Mouse (Mus musculus) left cerebral cortex, postnatal 4 days (tissue): ENCODE measurements around the gene Bicdl1. TPM values are rescaled to one million over a fixed set of nuclear protein-coding genes. Genes with fewer than 3 reads are reported as not detected.

Source experiments
- DNase-seq: peaks from one replicate; pipeline ENCODE4 v3.0.0-alpha.2; 2022
- intact Hi-C: fragments of 180-260 bp; cut with DNase I; formaldehyde crosslinking; loops from one replicate; pipeline ENCODE4 v1.15.1; 2025
- total RNA-seq, 2 experiments: library from RNA; stranded (reverse); gene quantifications; 2 replicates each; pipeline ENCODE4 v1.2.3; 2021

The Bicdl1 gene
- total RNA-seq, 2 experiments from 2014 or later: 144 to 151 TPM

GRCm38 (mm10) chr5:115671846-115672245, 59.6 kb downstream of the Bicdl1 start:
- DNase-seq: peak; percentile 54
- intact Hi-C loops: no loop called here

- intact Hi-C loops: no loop called here
- DNase-seq: no peak
Observed at GRCm38 (mm10) chr5:115670406-115670805, 61.0 kb downstream of the Bicdl1 start.

- intact Hi-C loops: loop anchor here (5.0 kb wide), 1 partner anchor 47 kb away; no protein-coding TSS in a partner anchor
Observed at GRCm38 (mm10) chr5:115669974-115670373, 61.4 kb downstream of the Bicdl1 start.

GRCm38 (mm10) chr5:115668986-115669385, 62.4 kb downstream of the Bicdl1 start:
- intact Hi-C loops: loop anchor here (5.0 kb wide), 1 partner anchor 48 kb away; no protein-coding TSS in a partner anchor
- no peak for DNase-seq

More at GRCm38 (mm10) chr5:115669974-115670373, 61.4 kb downstream of the Bicdl1 start:
- no peak for DNase-seq

- intact Hi-C loops: loop anchor here (5.0 kb wide), 1 partner anchor 49 kb away; no protein-coding TSS in a partner anchor
- no peak for DNase-seq
Observed at GRCm38 (mm10) chr5:115667894-115668293, 63.5 kb downstream of the Bicdl1 start.

GRCm38 (mm10) chr5:115667210-115667609, 64.2 kb downstream of the Bicdl1 start:
- intact Hi-C loops: loop anchor here (5.0 kb wide), 1 partner anchor 50 kb away; no protein-coding TSS in a partner anchor
- no peak for DNase-seq

GRCm38 (mm10) chr5:115666366-115667065, 64.9 kb downstream of the Bicdl1 start:
- peak; percentile 84 for DNase-seq
- intact Hi-C loops: loop anchor here (5.0 kb wide), 1 partner anchor 51 kb away; no protein-coding TSS in a partner anchor

- no peak for DNase-seq
- intact Hi-C loops: no loop called here
Observed at GRCm38 (mm10) chr5:115662658-115663057, 68.8 kb downstream of the Bicdl1 start.

- peak; percentile 0 for DNase-seq
- intact Hi-C loops: loop anchor here (10.0 kb wide), 1 partner anchor 356 kb away; no protein-coding TSS in a partner anchor
Observed at GRCm38 (mm10) chr5:115658352-115658751, 73.1 kb downstream of the Bicdl1 start.

GRCm38 (mm10) chr5:115657234-115657633, 74.2 kb downstream of the Bicdl1 start:
- intact Hi-C loops: loop anchor here (10.0 kb wide), 1 partner anchor 358 kb away; no protein-coding TSS in a partner anchor
- no peak for DNase-seq

- intact Hi-C loops: loop anchor here (10.0 kb wide), 1 partner anchor 358 kb away; no protein-coding TSS in a partner anchor
- DNase-seq: no peak
Observed at GRCm38 (mm10) chr5:115656677-115657076, 74.7 kb downstream of the Bicdl1 start.

- no peak for DNase-seq
- intact Hi-C loops: loop anchor here (5.0 to 10.0 kb wide), 2 partner anchors 79 to 361 kb away; partner anchors contain the start of gene Bicdl1
Observed at GRCm38 (mm10) chr5:115653776-115654175, 77.6 kb downstream of the Bicdl1 start.

- intact Hi-C loops: loop anchor here (5.0 to 10.0 kb wide), 2 partner anchors 79 to 362 kb away; partner anchors contain the start of gene Bicdl1
Observed at GRCm38 (mm10) chr5:115652681-115653575, 78.5 kb downstream of the Bicdl1 start.

GRCm38 (mm10) chr5:115651821-115652220, 79.6 kb downstream of the Bicdl1 start:
- intact Hi-C loops: loop anchor here (5.0 to 10.0 kb wide), 2 partner anchors 80 to 363 kb away; partner anchors contain the start of gene Bicdl1
- no peak for DNase-seq

More at GRCm38 (mm10) chr5:115652681-115653575, 78.5 kb downstream of the Bicdl1 start:
- DNase-seq: peak; percentile 100

GRCm38 (mm10) chr5:115650885-115651284, 80.5 kb downstream of the Bicdl1 start:
- intact Hi-C loops: loop anchor here (5.0 to 10.0 kb wide), 2 partner anchors 81 to 364 kb away; partner anchors contain the start of gene Bicdl1
- no peak for DNase-seq

GRCm38 (mm10) chr5:115649699-115650098, 81.7 kb downstream of the Bicdl1 start:
- DNase-seq: no peak
- intact Hi-C loops: loop anchor here (5.0 to 10.0 kb wide), 2 partner anchors 83 to 365 kb away; partner anchors contain the start of gene Bicdl1

GRCm38 (mm10) chr5:115648876-115649275, 82.5 kb downstream of the Bicdl1 start:
- DNase-seq: no peak
- intact Hi-C loops: no loop called here

GRCm38 (mm10) chr5:115644192-115644591, 87.2 kb downstream of the Bicdl1 start:
- intact Hi-C loops: no loop called here
- no peak for DNase-seq

GRCm38 (mm10) chr5:115635536-115635935, 95.9 kb downstream of the Bicdl1 start:
- intact Hi-C loops: no loop called here
- no peak for DNase-seq

GRCm38 (mm10) chr5:115634046-115634445, 97.4 kb downstream of the Bicdl1 start:
- intact Hi-C loops: no loop called here
- no peak for DNase-seq
